Mouse (Mus musculus) retina, embryonic 14.5 days (tissue): ENCODE measurements around the gene Ankrd28.
"Not testable (repeated sequence)": the region's sequence is repeated elsewhere in the genome, so short reads cannot be mapped to it uniquely, and the experiment has no call there.

Source experiments
- DNase-seq: peaks from one replicate; pipeline ENCODE4 v3.0.0-alpha.2; 2015; ENCODE audit warnings: low spot score

Ankrd28 gene

GRCm38 (mm10) chr14:31830571-31831369 is at the start of gene Ankrd28:
Gene Ankrd28 (minus strand): TSS chr14:31830651.
- peak; percentile 96 for DNase-seq

- DNase-seq, result no peak
Measured at GRCm38 (mm10) chr14:31879456-31879855, 49.0 kb upstream of the Ankrd28 start.

GRCm38 (mm10) chr14:31872130-31872529 is 41.7 kb upstream of the Ankrd28 start:
- no peak for DNase-seq

GRCm38 (mm10) chr14:31870436-31870835 is 40.0 kb upstream of the Ankrd28 start:
- no peak for DNase-seq

GRCm38 (mm10) chr14:31868591-31868990 is 38.1 kb upstream of the Ankrd28 start:
- DNase-seq, result no peak

- DNase-seq, result not testable (repeated sequence)
Measured at GRCm38 (mm10) chr14:31866366-31866765, 35.9 kb upstream of the Ankrd28 start.

GRCm38 (mm10) chr14:31858679-31859078 is 28.2 kb upstream of the Ankrd28 start:
- no peak for DNase-seq

GRCm38 (mm10) chr14:31857096-31857975 is 26.9 kb upstream of the Ankrd28 start:
- no peak for DNase-seq

GRCm38 (mm10) chr14:31856007-31856406 is 25.6 kb upstream of the Ankrd28 start:
- no peak for DNase-seq

GRCm38 (mm10) chr14:31854667-31855066 is 24.2 kb upstream of the Ankrd28 start:
- no peak for DNase-seq

GRCm38 (mm10) chr14:31843571-31843970 is 13.1 kb upstream of the Ankrd28 start:
- DNase-seq, result no peak

- DNase-seq, result no peak
Measured at GRCm38 (mm10) chr14:31832022-31832421, 1.6 kb upstream of the Ankrd28 start.

GRCm38 (mm10) chr14:31831370-31831712 is 890 bp upstream of the Ankrd28 start:
- DNase-seq, result peak; percentile 35

- DNase-seq, result peak; percentile 60
Measured at GRCm38 (mm10) chr14:31829761-31830562, 489 bp downstream of the Ankrd28 start.

- DNase-seq, result no peak
Measured at GRCm38 (mm10) chr14:31827221-31827620, 3.2 kb downstream of the Ankrd28 start.

- no peak for DNase-seq
Measured at GRCm38 (mm10) chr14:31809942-31810341, 20.5 kb downstream of the Ankrd28 start.

- DNase-seq, result no peak
Measured at GRCm38 (mm10) chr14:31803791-31804190, 26.7 kb downstream of the Ankrd28 start.

GRCm38 (mm10) chr14:31800976-31801375 is 29.5 kb downstream of the Ankrd28 start:
- DNase-seq, result no peak

- no peak for DNase-seq
Measured at GRCm38 (mm10) chr14:31800446-31800845, 30.0 kb downstream of the Ankrd28 start.

- no peak for DNase-seq
Measured at GRCm38 (mm10) chr14:31798937-31799336, 31.5 kb downstream of the Ankrd28 start.

- DNase-seq, result no peak
Measured at GRCm38 (mm10) chr14:31795535-31795934, 34.9 kb downstream of the Ankrd28 start.

GRCm38 (mm10) chr14:31794776-31795126 is 35.7 kb downstream of the Ankrd28 start:
- no peak for DNase-seq
